Mouse (Mus musculus): Measurements from ENCODE around the gene Sdr39u1. TPM values are rescaled to one million over a fixed set of nuclear protein-coding genes. Genes with fewer than 3 reads are reported as not detected.
A peak's percentile ranks its signal among the peaks of the same experiment; 100 is the strongest.

Sdr39u1 gene
- total RNA-seq, 2 experiments from 2014 or later, result 90.9 to 109 TPM

DNA sequence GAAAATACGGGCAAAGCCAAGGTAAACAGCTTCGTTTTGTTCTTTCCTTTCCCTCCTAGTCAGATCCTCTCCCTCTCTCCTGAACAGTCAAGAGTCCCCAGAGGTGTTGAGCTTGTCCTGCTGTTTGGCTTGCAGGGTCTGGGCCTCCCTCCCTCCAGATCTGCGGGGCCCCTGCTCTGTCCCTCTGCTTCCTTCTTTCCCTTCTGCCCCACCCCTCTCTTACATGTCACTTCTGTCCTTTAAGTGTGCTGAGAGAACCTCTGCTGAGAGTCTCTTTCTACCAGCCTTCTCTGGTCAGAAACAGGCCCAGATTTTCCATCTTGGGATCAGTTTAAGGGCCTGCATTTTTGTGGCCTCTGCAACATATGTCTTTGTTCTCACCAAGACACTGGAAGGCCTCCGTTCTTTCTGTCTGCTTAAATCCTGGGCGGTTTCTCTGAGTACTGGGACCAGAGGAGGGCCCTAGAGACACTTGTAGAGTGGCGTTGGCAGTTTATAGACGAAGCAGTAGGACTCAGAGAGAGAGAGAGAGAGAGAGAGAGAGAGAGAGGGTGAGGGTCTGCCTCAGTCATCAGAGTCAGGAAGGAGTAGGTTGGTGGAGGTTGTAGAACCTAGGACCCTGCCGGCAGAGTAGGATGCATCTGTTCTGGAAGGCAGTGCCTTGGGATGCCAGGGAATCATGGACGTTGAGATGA is 45.5 kb downstream of the Sdr39u1 start:
- DNase-seq, result no peak

DNA sequence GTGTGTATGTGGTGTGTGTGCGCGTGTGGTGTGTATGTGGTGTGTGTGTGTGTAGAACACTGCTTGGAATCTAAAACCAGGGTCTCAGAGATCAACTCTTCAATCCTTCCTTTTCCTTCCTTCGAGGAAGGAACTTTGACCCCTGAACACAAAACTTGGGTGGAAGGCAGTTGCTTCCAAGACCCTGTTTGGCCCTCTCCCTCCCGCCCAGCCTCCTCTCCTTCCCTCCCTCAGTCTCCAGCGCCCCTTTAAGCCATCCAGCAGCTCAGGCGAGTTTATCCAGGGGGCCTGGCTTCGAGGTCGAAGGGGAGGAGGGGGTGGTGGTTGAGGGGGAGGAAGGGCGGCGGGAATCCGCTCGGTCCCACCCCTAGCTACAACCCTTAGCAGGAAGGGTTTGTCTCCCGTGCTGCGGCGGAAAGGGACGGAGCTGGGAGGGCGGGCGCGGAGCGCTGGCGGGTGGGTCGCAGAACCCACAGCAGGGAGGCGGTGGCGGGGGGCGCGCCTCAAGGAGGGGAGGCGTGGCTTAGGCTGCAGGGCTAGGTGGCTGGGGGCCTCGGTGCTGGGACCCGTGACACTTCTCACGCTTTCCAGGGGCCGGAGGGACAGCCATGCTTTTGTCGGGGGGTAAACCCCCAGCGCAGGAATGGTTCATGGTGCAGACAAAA is 46.3 kb downstream of the Sdr39u1 start, which contains the start of gene Nynrin:
Nynrin (plus strand) TSS at position 390 of the 665 bp plus-strand sequence.
- DNase-seq, result peak; percentile 80

DNA sequence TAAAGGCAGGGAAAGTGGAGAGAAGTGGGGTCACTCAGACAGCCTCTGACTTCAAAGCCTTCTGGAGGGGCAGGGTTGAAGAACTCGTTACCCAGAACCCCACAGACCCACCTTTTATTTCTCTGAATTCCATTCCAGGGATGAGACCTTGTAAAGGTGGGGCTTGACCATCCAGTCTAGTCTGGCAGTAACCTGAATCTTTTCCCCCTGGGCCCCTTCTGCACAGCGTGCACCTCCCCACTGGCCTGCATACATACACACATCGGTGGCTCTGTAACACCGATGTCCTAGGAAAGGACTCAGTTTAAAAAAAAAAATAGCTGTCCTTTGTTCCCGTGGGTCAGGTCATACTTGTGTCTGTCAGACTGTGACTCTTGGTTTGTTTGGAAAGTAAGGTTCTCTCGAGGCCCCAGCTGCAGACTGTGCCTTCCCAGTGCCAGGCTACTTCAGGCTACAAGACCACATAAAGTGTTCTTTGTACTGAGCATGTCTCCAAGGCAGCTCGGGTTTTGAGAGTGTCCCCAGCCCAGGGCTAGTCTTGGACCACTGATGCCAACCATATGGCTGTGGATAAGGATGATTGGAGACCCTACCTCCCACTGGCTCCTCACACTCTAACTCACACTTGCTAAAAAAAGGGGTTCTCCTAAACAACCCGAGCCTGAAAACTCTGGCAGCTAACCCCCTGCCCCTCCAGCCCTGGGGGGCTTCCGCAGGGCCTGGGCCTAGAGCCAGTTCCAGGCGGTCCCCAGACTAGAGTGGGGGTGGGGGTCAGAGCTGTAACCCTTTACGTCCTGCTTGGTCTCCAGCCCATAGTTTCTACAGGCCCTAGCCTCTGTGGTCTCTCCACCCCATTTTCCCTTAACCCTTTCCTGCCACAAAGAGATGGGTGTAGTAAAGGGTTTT is 47.2 kb downstream of the Sdr39u1 start:
- DNase-seq, result no peak

DNA sequence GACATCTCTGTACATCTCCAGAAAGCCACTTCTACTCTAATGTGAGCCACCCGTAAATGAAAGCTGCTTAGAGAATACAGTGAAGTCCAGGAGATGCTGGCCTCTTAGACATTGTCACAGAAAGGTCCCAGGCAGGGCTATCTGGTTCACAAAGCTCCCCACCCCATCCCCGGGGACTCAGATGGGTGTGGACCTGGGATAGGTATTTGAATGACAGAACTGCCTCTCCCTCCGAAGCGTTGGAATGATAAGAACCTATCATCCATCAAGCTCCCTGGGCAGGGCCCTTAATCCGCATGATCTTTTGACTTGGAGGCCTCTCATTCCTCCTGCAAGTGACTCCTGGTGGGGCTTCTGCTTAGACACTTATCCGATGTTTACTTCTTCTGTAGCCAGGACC is 49.2 kb downstream of the Sdr39u1 start:
- DNase-seq, result no peak

Other genes with a start within 250 kb of the Sdr39u1 start
- gene Mdp1, start 239.8 kb downstream of the Sdr39u1 start, total RNA-seq (2021), result 10 to 100 TPM; 42.4 to 51.7 TPM
- 10 to 100 TPM; 21.2 to 26.8 TPM for gene Gmpr2, start 228.4 kb downstream of the Sdr39u1 start, total RNA-seq (2021)
- gene Nedd8, start 228.2 kb downstream of the Sdr39u1 start, total RNA-seq (2021), result 100 to 1,000 TPM; 280 to 307 TPM
- gene Tinf2, start 218.5 kb downstream of the Sdr39u1 start, total RNA-seq (2021), result 10 to 100 TPM; 19.5 to 23.1 TPM
- 1 to 10 TPM; 1.3 to 2.0 TPM for gene Tgm1, start 186.4 kb downstream of the Sdr39u1 start, total RNA-seq (2021)
- 10 to 100 TPM; 16.8 to 21.5 TPM for gene Rabggta, start 178.0 kb downstream of the Sdr39u1 start, total RNA-seq (2021)
- 10 to 100 TPM; 77.4 to 82.0 TPM for gene Dhrs1, start 154.6 kb downstream of the Sdr39u1 start, total RNA-seq (2021)
- gene Nop9, start 154.6 kb downstream of the Sdr39u1 start, total RNA-seq (2021), result 10 to 100 TPM; 17.1 to 18.9 TPM
- 10 to 100 TPM; 14.2 to 23.3 TPM for gene Cideb, start 141.8 kb downstream of the Sdr39u1 start, total RNA-seq (2021)
- under 1 TPM; 0.12 to 0.54 TPM for gene Ltb4r2, start 138.9 kb downstream of the Sdr39u1 start, total RNA-seq (2021)
- gene Ltb4r1, start 134.3 kb downstream of the Sdr39u1 start, total RNA-seq (2021), result 1 to 10 TPM; 1.4 to 1.6 TPM
- gene Adcy4, start 116.2 kb downstream of the Sdr39u1 start, total RNA-seq (2021), result 10 to 100 TPM; 10.3 to 12.6 TPM
- 1 to 10 TPM; 8.3 to 9.1 TPM for gene Ripk3, start 111.4 kb downstream of the Sdr39u1 start, total RNA-seq (2021)
- gene Nfatc4, start 77.1 kb downstream of the Sdr39u1 start, total RNA-seq (2021), result 10 to 100 TPM; 23.5 to 28.2 TPM
- 10 to 100 TPM; 20.7 to 24.4 TPM for gene Nynrin, start 46.3 kb downstream of the Sdr39u1 start, total RNA-seq (2021)
- under 1 TPM; 0.15 to 0.48 TPM for gene Cbln3, start 15.9 kb downstream of the Sdr39u1 start, total RNA-seq (2021)
- gene Khnyn, start 15.3 kb downstream of the Sdr39u1 start, total RNA-seq (2021), result 10 to 100 TPM; 17.1 to 23.8 TPM
- gene Cma1, start 44.4 kb upstream of the Sdr39u1 start, total RNA-seq (2021), result 1 to 10 TPM; 7.9 to 8.6 TPM
- gene Cma2, start 50.7 kb upstream of the Sdr39u1 start, total RNA-seq (2021), result not detected
- gene Mcpt1, start 117.7 kb upstream of the Sdr39u1 start, total RNA-seq (2021), result not detected
- gene Mcpt9, start 130.2 kb upstream of the Sdr39u1 start, total RNA-seq (2021), result not detected
- gene Mcpt2, start 141.7 kb upstream of the Sdr39u1 start, total RNA-seq (2021), result under 1 TPM in 1 of 2 experiments, not detected in 1; 0.24 TPM
- 1 to 10 TPM; 5.3 to 6.7 TPM for gene Mcpt4, start 162.0 kb upstream of the Sdr39u1 start, total RNA-seq (2021)
- gene Mcpt8, start 185.0 kb upstream of the Sdr39u1 start, total RNA-seq (2021), result under 1 TPM; 0.66 to 0.97 TPM
- gene Ctsg, start 202.3 kb upstream of the Sdr39u1 start, total RNA-seq (2021), result 1 to 10 TPM in 1 of 2 experiments, under 1 TPM in 1; 0.48 to 1.2 TPM
- not detected for gene Gzme, start 220.3 kb upstream of the Sdr39u1 start, total RNA-seq (2021)
- gene Gzmd, start 232.3 kb upstream of the Sdr39u1 start, total RNA-seq (2021), result not detected